Mouse (Mus musculus): Measurements from ENCODE around the gene Hmgcl. TPM values are rescaled to one million over a fixed set of nuclear protein-coding genes. Genes with fewer than 3 reads are reported as not detected.

The Hmgcl gene
- total RNA-seq, 2 experiments from 2014 or later = 33.4 to 34.1 TPM

- no peak for TF ChIP-seq CTCF (IDR thresholded peaks at IDR 0.05)
- intact Hi-C loops (cut with DNase I) = no loop called here
- H3K27ac ChIP-seq = no peak overlapping the region
- DNase-seq (ENCODE audit: extremely low spot score in 1 of 2, low spot score in 2 of 2) = no peak
- H3K4me3 ChIP-seq = no peak overlapping the region
Measured at GRCm38 (mm10) chr4:135918635-135919279, 27.5 kb upstream of the Hmgcl start.

GRCm38 (mm10) chr4:135919280-135919639 lies 27.0 kb upstream of the Hmgcl start:
- TF ChIP-seq CTCF (IDR thresholded peaks at IDR 0.05) = no peak
- no peak overlapping the region for H3K27ac ChIP-seq
- H3K4me3 ChIP-seq = no peak overlapping the region
- no peak for DNase-seq (ENCODE audit: extremely low spot score in 1 of 2, low spot score in 2 of 2)
- intact Hi-C loops (cut with DNase I) = no loop called here

- TF ChIP-seq CTCF (IDR thresholded peaks at IDR 0.05) = peak; percentile 91
- intact Hi-C loops (cut with DNase I) = loop anchor here (1.0 to 10.0 kb wide), 3 partner anchors 26 to 426 kb away; partner anchors contain the start of genes Hmgcl, Nipal3 and Stpg1
- DNase-seq (ENCODE audit: extremely low spot score in 1 of 2, low spot score in 2 of 2) = peak; percentile 93 to 96
- peak within 1 kb of the TSS; percentile 58 for H3K27ac ChIP-seq
- H3K4me3 ChIP-seq = peak within 1 kb of the TSS; percentile 94
Measured at GRCm38 (mm10) chr4:135920304-135921241, 25.7 kb upstream of the Hmgcl start, which contains the start of gene Fuca1. Fuca1 (plus strand) TSS chr4:135920735.

- peak overlapping the region; percentile 94 for H3K4me3 ChIP-seq
- intact Hi-C loops (cut with DNase I) = loop anchor here (2.0 to 10.0 kb wide), 2 partner anchors 25 to 427 kb away; partner anchors contain the start of genes Hmgcl, Nipal3 and Stpg1
- DNase-seq (ENCODE audit: extremely low spot score in 1 of 2, low spot score in 2 of 2) = no peak
- no peak overlapping the region for H3K27ac ChIP-seq
- no peak for TF ChIP-seq CTCF (IDR thresholded peaks at IDR 0.05)
Measured at GRCm38 (mm10) chr4:135921257-135922120, 24.8 kb upstream of the Hmgcl start.

GRCm38 (mm10) chr4:135922190-135922589 lies 24.1 kb upstream of the Hmgcl start:
- no peak for DNase-seq (ENCODE audit: extremely low spot score in 1 of 2, low spot score in 2 of 2)
- no peak for TF ChIP-seq CTCF (IDR thresholded peaks at IDR 0.05)
- intact Hi-C loops (cut with DNase I) = loop anchor here (10.0 kb wide), 1 partner anchor 427 kb away; the partner anchor contains the start of genes Nipal3 and Stpg1
- H3K27ac ChIP-seq = no peak overlapping the region
- no peak overlapping the region for H3K4me3 ChIP-seq

GRCm38 (mm10) chr4:135924418-135924817 lies 21.8 kb upstream of the Hmgcl start:
- intact Hi-C loops (cut with DNase I) = loop anchor here (10.0 kb wide), 1 partner anchor 430 kb away; the partner anchor contains the start of genes Nipal3 and Stpg1
- Histone ChIP-seq H3K27ac (no peak overlapping the region), H3K4me3 (no peak overlapping the region)
- DNase-seq (ENCODE audit: extremely low spot score in 1 of 2, low spot score in 2 of 2) = no peak
- no peak for TF ChIP-seq CTCF (IDR thresholded peaks at IDR 0.05)

GRCm38 (mm10) chr4:135925341-135925740 lies 20.9 kb upstream of the Hmgcl start:
- no peak overlapping the region for H3K27ac ChIP-seq
- intact Hi-C loops (cut with DNase I) = loop anchor here (10.0 kb wide), 1 partner anchor 431 kb away; the partner anchor contains the start of genes Nipal3 and Stpg1
- no peak for TF ChIP-seq CTCF (IDR thresholded peaks at IDR 0.05)

GRCm38 (mm10) chr4:135926195-135926808 lies 19.9 kb upstream of the Hmgcl start:
- Histone ChIP-seq H3K27ac (no peak overlapping the region), H3K4me3 (no peak overlapping the region)
- intact Hi-C loops (cut with DNase I) = loop anchor here (10.0 kb wide), 1 partner anchor 432 kb away; the partner anchor contains the start of genes Nipal3 and Stpg1
- DNase-seq (ENCODE audit: extremely low spot score in 1 of 2, low spot score in 2 of 2) = no peak
- no peak for TF ChIP-seq CTCF (IDR thresholded peaks at IDR 0.05)

More at GRCm38 (mm10) chr4:135925341-135925740, 20.9 kb upstream of the Hmgcl start:
- DNase-seq (ENCODE audit: extremely low spot score in 1 of 2, low spot score in 2 of 2) = no peak
- no peak overlapping the region for H3K4me3 ChIP-seq

GRCm38 (mm10) chr4:135926861-135927260 lies 19.4 kb upstream of the Hmgcl start:
- H3K4me3 ChIP-seq = no peak overlapping the region
- no peak for TF ChIP-seq CTCF (IDR thresholded peaks at IDR 0.05)
- H3K27ac ChIP-seq = no peak overlapping the region
- no peak for DNase-seq (ENCODE audit: extremely low spot score in 1 of 2, low spot score in 2 of 2)
- intact Hi-C loops (cut with DNase I) = loop anchor here (10.0 kb wide), 1 partner anchor 432 kb away; the partner anchor contains the start of genes Nipal3 and Stpg1

GRCm38 (mm10) chr4:135928376-135928775 lies 17.9 kb upstream of the Hmgcl start:
- intact Hi-C loops (cut with DNase I) = loop anchor here (10.0 kb wide), 1 partner anchor 434 kb away; the partner anchor contains the start of genes Nipal3 and Stpg1

More at GRCm38 (mm10) chr4:135928376-135928775, 17.9 kb upstream of the Hmgcl start:
- H3K27ac ChIP-seq = no peak overlapping the region
- no peak for TF ChIP-seq CTCF (IDR thresholded peaks at IDR 0.05)
- DNase-seq (ENCODE audit: extremely low spot score in 1 of 2, low spot score in 2 of 2) = no peak
- no peak overlapping the region for H3K4me3 ChIP-seq

All from left cerebral cortex, adult 2 months (tissue).